Mouse (Mus musculus): ENCODE results near the gene Madd. TPM values are rescaled to one million over a fixed set of nuclear protein-coding genes. Genes with fewer than 3 reads are reported as not detected.

Madd gene
- polyA plus RNA-seq, 2 experiments, result 2.7 to 7.1 TPM

DNA sequence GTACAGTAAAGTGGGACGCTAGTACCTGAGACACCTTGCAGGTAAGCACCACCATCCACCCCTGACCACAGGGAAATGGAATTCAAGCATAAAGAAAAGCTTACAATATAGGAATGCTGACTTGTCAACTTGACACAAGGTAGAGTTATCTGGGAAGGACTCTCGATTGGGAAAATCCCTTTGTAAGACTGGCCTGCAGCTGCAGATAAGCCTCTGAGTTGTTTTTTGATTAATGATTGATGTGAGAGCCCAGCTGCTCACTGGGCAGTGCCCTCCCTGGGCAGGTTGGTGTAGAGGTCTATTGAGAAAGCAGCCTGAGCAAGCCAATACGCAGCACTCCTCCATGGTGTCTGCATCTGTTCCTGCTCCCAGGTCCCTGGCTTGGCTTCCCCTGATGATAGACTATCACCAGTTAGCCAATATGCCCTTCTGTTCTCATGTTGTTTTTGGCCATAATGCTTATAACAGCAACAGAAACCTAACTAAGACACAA, 30.7 kb downstream of the Madd start:
- 60% methylated on average over 3 of the region's 3 CpGs for WGBS (ENCODE audit: insufficient replicate concordance)
- Histone ChIP-seq H3K4me2 (ENCODE audit: low read depth) (no peak overlapping the region), H3K9me3 (ENCODE audit: control insufficient read depth, low read length) (no peaks in the 10 kb centered on the region), H3K27ac (no peak overlapping the region), H3K4me1 (replicated peaks; ENCODE audit: control insufficient read depth in 2 of 2, insufficient read depth in 2 of 2, low read length in 1 of 2) (no peaks in the 10 kb centered on the region), H3K4me3 (ENCODE audit: insufficient read depth in 1 of 2, low read depth in 2 of 2, low read length in 2 of 2) (no peak overlapping the region), H3K27me3 (ENCODE audit: control insufficient read depth, insufficient read depth, low read length) (no peaks in the 10 kb centered on the region), H3K9ac (replicated peaks) (no peak overlapping the region), H3K36me3 (replicated peaks; ENCODE audit: control insufficient read depth, insufficient read depth, low read depth) (peaks cover 5% of the 10 kb centered on the region)
- no peak for DNase-seq (ENCODE audit: low read depth in 3 of 3, low spot score in 3 of 3)
- no peak for TF ChIP-seq EP300 (IDR thresholded peaks at IDR 0.05; ENCODE audit: low read depth)
- no peak for TF ChIP-seq CTCF (IDR thresholded peaks at IDR 0.05; ENCODE audit: low read depth)
- no peak for ATAC-seq (ENCODE audit: insufficient read depth)

DNA sequence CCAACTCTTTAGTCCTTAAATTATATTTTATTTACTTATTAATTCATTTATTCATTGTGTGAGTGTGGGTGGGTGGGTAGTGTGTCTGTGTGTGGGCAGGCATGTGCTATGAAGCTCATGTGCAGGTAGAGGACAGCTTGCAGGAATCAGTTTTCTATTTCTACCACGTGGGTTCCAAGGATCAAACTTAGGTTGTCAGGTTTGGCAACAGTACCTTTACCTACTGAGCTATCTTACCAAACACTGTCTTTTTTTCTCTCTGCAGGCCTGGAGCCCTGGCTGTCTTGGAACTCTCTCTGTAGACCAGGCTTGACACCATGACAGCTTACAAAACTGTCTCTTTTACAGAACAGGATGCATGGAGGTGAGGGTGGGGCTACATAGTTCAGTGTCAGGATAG, 32.3 kb downstream of the Madd start:
- TF ChIP-seq CTCF (IDR thresholded peaks at IDR 0.05; ENCODE audit: low read depth), result no peak
- no peak for TF ChIP-seq EP300 (IDR thresholded peaks at IDR 0.05; ENCODE audit: low read depth)
- Histone ChIP-seq H3K27me3 (ENCODE audit: control insufficient read depth, insufficient read depth, low read length) (no peaks in the 10 kb centered on the region), H3K9ac (replicated peaks) (no peak overlapping the region), H3K36me3 (replicated peaks; ENCODE audit: control insufficient read depth, insufficient read depth, low read depth) (peaks cover 2% of the 10 kb centered on the region; the same call in 1 of the 2 replicates), H3K9me3 (ENCODE audit: control insufficient read depth, low read length) (no peaks in the 10 kb centered on the region), H3K4me1 (replicated peaks; ENCODE audit: control insufficient read depth in 2 of 2, insufficient read depth in 2 of 2, low read length in 1 of 2) (no peaks in the 10 kb centered on the region), H3K4me2 (ENCODE audit: low read depth) (no peak overlapping the region), H3K4me3 (ENCODE audit: insufficient read depth in 1 of 2, low read depth in 2 of 2, low read length in 2 of 2) (no peak overlapping the region), H3K27ac (no peak overlapping the region)
- DNase-seq (ENCODE audit: low read depth in 3 of 3, low spot score in 3 of 3) (no peak), ATAC-seq (ENCODE audit: insufficient read depth) (no peak)
- WGBS (ENCODE audit: insufficient replicate concordance), result 74% methylated on average over 1 of the region's 1 CpGs

DNA sequence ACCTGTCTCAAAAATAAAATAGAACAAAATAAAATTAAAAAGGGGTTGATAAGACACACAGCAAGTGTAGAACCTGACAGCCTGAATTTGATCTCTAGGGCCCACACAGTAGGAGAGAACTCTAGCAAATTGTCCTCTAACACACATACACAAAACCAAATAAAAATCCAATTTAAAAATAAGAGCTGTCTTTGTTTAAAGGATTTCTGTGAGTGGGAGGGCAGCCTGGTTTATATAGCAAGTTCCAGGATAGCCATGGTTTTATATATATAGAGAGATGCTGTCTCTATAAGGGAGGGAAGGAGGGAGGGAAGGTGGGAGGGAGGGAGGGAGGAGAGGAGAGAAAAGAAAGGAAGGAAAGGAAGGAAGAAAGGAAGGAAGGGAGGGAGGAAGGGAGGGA, 35.5 kb downstream of the Madd start:
- Histone ChIP-seq H3K9ac (replicated peaks) (no peak overlapping the region), H3K4me3 (ENCODE audit: insufficient read depth in 1 of 2, low read depth in 2 of 2, low read length in 2 of 2) (no peak overlapping the region), H3K36me3 (replicated peaks; ENCODE audit: control insufficient read depth, insufficient read depth, low read depth) (no peaks in the 10 kb centered on the region), H3K27me3 (ENCODE audit: control insufficient read depth, insufficient read depth, low read length) (no peaks in the 10 kb centered on the region), H3K4me2 (ENCODE audit: low read depth) (no peak overlapping the region), H3K9me3 (ENCODE audit: control insufficient read depth, low read length) (no peaks in the 10 kb centered on the region), H3K27ac (no peak overlapping the region), H3K4me1 (replicated peaks; ENCODE audit: control insufficient read depth in 2 of 2, insufficient read depth in 2 of 2, low read length in 1 of 2) (no peaks in the 10 kb centered on the region)
- no peak for DNase-seq (ENCODE audit: low read depth in 3 of 3, low spot score in 3 of 3)
- ATAC-seq (ENCODE audit: insufficient read depth), result no peak
- TF ChIP-seq EP300 (IDR thresholded peaks at IDR 0.05; ENCODE audit: low read depth) (no peak), CTCF (IDR thresholded peaks at IDR 0.05; ENCODE audit: low read depth) (no peak)

DNA sequence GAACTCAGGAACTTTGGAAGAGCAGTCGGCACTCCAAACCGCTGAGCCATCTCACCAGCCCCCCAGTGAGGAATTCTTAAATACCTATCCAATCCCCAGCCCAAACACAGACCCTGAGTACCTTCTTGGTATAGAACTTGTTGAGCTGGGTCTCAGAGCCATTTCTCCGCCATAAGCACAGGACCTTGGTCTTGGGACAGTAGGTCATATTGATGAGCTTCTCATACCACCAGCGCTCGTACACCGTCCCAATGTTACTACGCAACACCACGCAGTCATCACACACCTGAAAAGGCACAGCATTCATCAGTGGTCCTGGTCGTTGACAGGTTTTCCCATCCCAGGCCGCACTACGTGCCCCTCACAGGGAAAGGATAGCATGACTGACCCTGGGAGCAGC, 40.2 kb downstream of the Madd start:
- no peak for TF ChIP-seq EP300 (IDR thresholded peaks at IDR 0.05; ENCODE audit: low read depth)
- no peak for TF ChIP-seq CTCF (IDR thresholded peaks at IDR 0.05; ENCODE audit: low read depth)
- ATAC-seq (ENCODE audit: insufficient read depth) (no peak), DNase-seq (ENCODE audit: low read depth in 3 of 3, low spot score in 3 of 3) (no peak)
- Histone ChIP-seq H3K4me1 (replicated peaks; ENCODE audit: control insufficient read depth in 2 of 2, insufficient read depth in 2 of 2, low read length in 1 of 2) (no peaks in the 10 kb centered on the region), H3K9ac (replicated peaks) (no peak overlapping the region), H3K9me3 (ENCODE audit: control insufficient read depth, low read length) (no peaks in the 10 kb centered on the region), H3K4me2 (ENCODE audit: low read depth) (no peak overlapping the region), H3K4me3 (ENCODE audit: insufficient read depth in 1 of 2, low read depth in 2 of 2, low read length in 2 of 2) (no peak overlapping the region), H3K27me3 (ENCODE audit: control insufficient read depth, insufficient read depth, low read length) (no peaks in the 10 kb centered on the region), H3K27ac (no peak overlapping the region), H3K36me3 (replicated peaks; ENCODE audit: control insufficient read depth, insufficient read depth, low read depth) (no peaks in the 10 kb centered on the region)
- WGBS (ENCODE audit: insufficient replicate concordance), result 88% methylated on average over 11 of the region's 11 CpGs

DNA sequence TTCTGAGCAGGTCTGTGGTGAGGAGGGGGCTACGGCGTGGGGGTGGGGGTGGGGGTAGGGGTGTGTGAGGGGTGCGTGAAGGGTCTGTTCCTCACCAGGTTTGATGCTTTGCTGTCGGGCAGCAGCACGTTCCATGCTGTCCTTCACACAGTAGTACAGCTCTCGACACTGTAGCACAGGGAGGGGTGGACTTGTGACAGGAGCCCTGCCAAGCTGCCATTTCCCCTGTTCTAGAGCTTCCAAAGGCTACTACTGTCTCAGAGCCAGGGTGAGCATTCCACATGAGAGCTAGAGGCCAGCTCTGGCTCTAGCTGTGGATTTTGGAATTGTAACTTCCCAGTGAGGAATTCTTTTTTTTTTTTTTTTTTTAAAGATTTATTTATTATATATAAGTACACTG, 40.7 kb downstream of the Madd start:
- 71% methylated on average over 6 of the region's 6 CpGs for WGBS (ENCODE audit: insufficient replicate concordance)
- Histone ChIP-seq H3K27me3 (ENCODE audit: control insufficient read depth, insufficient read depth, low read length) (no peaks in the 10 kb centered on the region), H3K4me3 (ENCODE audit: insufficient read depth in 1 of 2, low read depth in 2 of 2, low read length in 2 of 2) (no peak overlapping the region), H3K9ac (replicated peaks) (no peak overlapping the region), H3K9me3 (ENCODE audit: control insufficient read depth, low read length) (no peaks in the 10 kb centered on the region), H3K4me2 (ENCODE audit: low read depth) (no peak overlapping the region), H3K27ac (no peak overlapping the region), H3K36me3 (replicated peaks; ENCODE audit: control insufficient read depth, insufficient read depth, low read depth) (no peaks in the 10 kb centered on the region), H3K4me1 (replicated peaks; ENCODE audit: control insufficient read depth in 2 of 2, insufficient read depth in 2 of 2, low read length in 1 of 2) (no peaks in the 10 kb centered on the region)
- DNase-seq (ENCODE audit: low read depth in 3 of 3, low spot score in 3 of 3) (no peak), ATAC-seq (ENCODE audit: insufficient read depth) (no peak)
- TF ChIP-seq EP300 (IDR thresholded peaks at IDR 0.05; ENCODE audit: low read depth) (no peak), CTCF (IDR thresholded peaks at IDR 0.05; ENCODE audit: low read depth) (no peak)

All from liver, embryonic 14.5 days (tissue).